Mouse (Mus musculus) heart, embryonic 11.5 days (tissue): ENCODE measurements around the gene Zfp932. TPM values are rescaled to one million over a fixed set of nuclear protein-coding genes. Genes with fewer than 3 reads are reported as not detected.

Experiments used
- polyA plus RNA-seq: library from polyadenylated mRNA; unstranded; fragments of >200 nt; fragmentation: Nextera tagmentation; extraction: Ambion mirVana; gene quantifications from 2 replicates; pipeline ENCODE4 v1.2.1, GENCODE M21; 2014

Gene Zfp932
- polyA plus RNA-seq, 1 experiment from 2014 or later: 15.5 TPM

Other genes with a start within 250 kb of the Zfp932 start
- 6.6 and 7.5 TPM in 2 replicates for gene 4930522L14Rik, start 244.6 kb upstream of the Zfp932 start, polyA plus RNA-seq
- gene Gm15446, start 73.1 kb upstream of the Zfp932 start, polyA plus RNA-seq: 0.44 and 0.62 TPM in 2 replicates
- 1.7 and 3.5 TPM in 2 replicates for gene Gm17655, start 76.0 kb downstream of the Zfp932 start, polyA plus RNA-seq
- 0.24 and 1.0 TPM in 2 replicates for gene Gm35315, start 97.9 kb downstream of the Zfp932 start, polyA plus RNA-seq
- gene Plcxd1, start 103.4 kb downstream of the Zfp932 start, polyA plus RNA-seq: 0.32 and 0.33 TPM in 2 replicates
- gene Gtpbp6, start 111.7 kb downstream of the Zfp932 start, polyA plus RNA-seq: 18.1 and 19.8 TPM in 2 replicates
- gene Zfp605, start 113.6 kb downstream of the Zfp932 start, polyA plus RNA-seq: 1.8 and 2.9 TPM in 2 replicates
- 35.7 and 38.1 TPM in 2 replicates for gene Chfr, start 139.3 kb downstream of the Zfp932 start, polyA plus RNA-seq
- gene Golga3, start 180.2 kb downstream of the Zfp932 start, polyA plus RNA-seq: 19.2 and 20.9 TPM in 2 replicates
- 24.8 and 28.7 TPM in 2 replicates for gene Ankle2, start 234.5 kb downstream of the Zfp932 start, polyA plus RNA-seq